Mouse (Mus musculus): ENCODE measurements around the gene Ldlrad2.
"Not testable (repeated sequence)": the region's sequence is repeated elsewhere in the genome, so short reads cannot be mapped to it uniquely, and the experiment has no call there.

Gene Ldlrad2

GRCm38 (mm10) chr4:137574469-137574868 is at the start of gene Ldlrad2:
Gene Ldlrad2, minus strand, starts transcription at chr4:137574569.
- DNase-seq: no peak

GRCm38 (mm10) chr4:137622847-137623246 is 48.5 kb upstream of the Ldlrad2 start:
- DNase-seq: no peak

GRCm38 (mm10) chr4:137610256-137610655 is 35.9 kb upstream of the Ldlrad2 start:
- DNase-seq: no peak

GRCm38 (mm10) chr4:137609702-137610101 is 35.3 kb upstream of the Ldlrad2 start:
- peak; percentile 45 for DNase-seq

- no peak for DNase-seq
These were observed 34.9 kb upstream of the Ldlrad2 start for GRCm38 (mm10) chr4:137609281-137609680.

GRCm38 (mm10) chr4:137607023-137607422 is 32.7 kb upstream of the Ldlrad2 start:
- DNase-seq: no peak

GRCm38 (mm10) chr4:137603449-137604171 is 29.2 kb upstream of the Ldlrad2 start:
- no peak for DNase-seq

GRCm38 (mm10) chr4:137598577-137598976 is 24.2 kb upstream of the Ldlrad2 start:
- no peak for DNase-seq

GRCm38 (mm10) chr4:137597098-137597630 is 22.8 kb upstream of the Ldlrad2 start:
- no peak for DNase-seq

- DNase-seq: peak; percentile 74
These were observed 20.3 kb upstream of the Ldlrad2 start for GRCm38 (mm10) chr4:137594496-137595270.

GRCm38 (mm10) chr4:137593601-137594495 is 19.5 kb upstream of the Ldlrad2 start, which contains the start of gene Usp48:
Gene Usp48, plus strand, starts transcription at chr4:137593755.
- peak; percentile 99 for DNase-seq

GRCm38 (mm10) chr4:137590961-137591360 is 16.6 kb upstream of the Ldlrad2 start:
- DNase-seq: no peak

- DNase-seq: no peak
These were observed 15.2 kb upstream of the Ldlrad2 start for GRCm38 (mm10) chr4:137589586-137589985.

- DNase-seq: not testable (repeated sequence)
These were observed 14.7 kb upstream of the Ldlrad2 start for GRCm38 (mm10) chr4:137589095-137589494.

- peak; percentile 53 for DNase-seq
These were observed 7.4 kb upstream of the Ldlrad2 start for GRCm38 (mm10) chr4:137581815-137582214.

GRCm38 (mm10) chr4:137580299-137580698 is 5.9 kb upstream of the Ldlrad2 start:
- DNase-seq: no peak

GRCm38 (mm10) chr4:137579789-137580188 is 5.4 kb upstream of the Ldlrad2 start:
- no peak for DNase-seq

- peak; percentile 39 for DNase-seq
These were observed 3.9 kb upstream of the Ldlrad2 start for GRCm38 (mm10) chr4:137578181-137578845.

- DNase-seq: no peak
These were observed 3.1 kb upstream of the Ldlrad2 start for GRCm38 (mm10) chr4:137577486-137577885.

GRCm38 (mm10) chr4:137569873-137570272 is 4.5 kb downstream of the Ldlrad2 start:
- no peak for DNase-seq

- no peak for DNase-seq
These were observed 17.6 kb downstream of the Ldlrad2 start for GRCm38 (mm10) chr4:137556673-137557210.

- DNase-seq: no peak
These were observed 20.9 kb downstream of the Ldlrad2 start for GRCm38 (mm10) chr4:137553466-137553865.

All from liver (tissue).